Mouse (Mus musculus): Measurements from ENCODE around the gene Igfbp2. TPM values are rescaled to one million over a fixed set of nuclear protein-coding genes. Genes with fewer than 3 reads are reported as not detected.

Gene Igfbp2
- total RNA-seq, 1 experiment: 1,066 TPM

- Histone ChIP-seq H3K4me3 (ENCODE audit: insufficient read depth in 1 of 2, low read depth in 1 of 2, low read length in 2 of 2, poor library complexity in 1 of 2, severe bottlenecking in 1 of 2) (peak overlapping the region; percentile 83 to 98), H3K4me1 (ENCODE audit: control insufficient read depth in 2 of 2, insufficient read depth in 2 of 2, low read length in 2 of 2, poor library complexity in 1 of 2) (peaks cover 3 to 22% of the 10 kb centered on the region in 2 experiments), H3K9me3 (ENCODE audit: control insufficient read depth, insufficient read depth, low read depth, low read length) (no peaks in the 10 kb centered on the region), H3K9ac (ENCODE audit: insufficient read depth, low read depth, low read length, poor library complexity, severe bottlenecking) (peak overlapping the region; percentile 91), H3K36me3 (ENCODE audit: control insufficient read depth, insufficient read depth, low read length, poor library complexity, severe bottlenecking) (peaks cover 26% of the 10 kb centered on the region), H3K27ac (ENCODE audit: insufficient read depth, low read depth, low read length, poor library complexity, severe bottlenecking) (peak overlapping the region; percentile 87; the same call in 1 of the 2 replicates)
- TF ChIP-seq CHD2 (IDR thresholded peaks at IDR 0.05; ENCODE audit: low read depth, low read length) (no peak), ZNF384 (IDR thresholded peaks at IDR 0.05; ENCODE audit: low read depth, low read length) (no peak), HCFC1 (IDR thresholded peaks at IDR 0.05; ENCODE audit: borderline replicate concordance, insufficient read depth, low read length) (no peak; the same call in 1 of the 2 replicates), ZC3H11A (IDR thresholded peaks at IDR 0.05; ENCODE audit: borderline replicate concordance, low read depth, low read length) (no peak), MAFK (IDR thresholded peaks at IDR 0.05; ENCODE audit: insufficient read depth, low read depth, low read length) (no peak)
- no peak for DNase-seq (ENCODE audit: low read depth, low spot score)
- in situ Hi-C loops (cut with MboI; ENCODE audit: low sequenced_read_pairs in 2 of 2, unreplicated experiment in 2 of 2): no loop called here
Observed at GRCm38 (mm10) chr1:72825286-72825685, 983 bp downstream of the Igfbp2 start.

GRCm38 (mm10) chr1:72825921-72826320 lies 1.6 kb downstream of the Igfbp2 start:
- Histone ChIP-seq H3K36me3 (ENCODE audit: control insufficient read depth, insufficient read depth, low read length, poor library complexity, severe bottlenecking) (peaks cover 30% of the 10 kb centered on the region), H3K27ac (ENCODE audit: insufficient read depth, low read depth, low read length, poor library complexity, severe bottlenecking) (no peak overlapping the region; the same call in 1 of the 2 replicates), H3K4me3 (ENCODE audit: insufficient read depth in 1 of 2, low read depth in 1 of 2, low read length in 2 of 2, poor library complexity in 1 of 2, severe bottlenecking in 1 of 2) (peak overlapping the region; percentile 83 to 98), H3K9ac (ENCODE audit: insufficient read depth, low read depth, low read length, poor library complexity, severe bottlenecking) (peak overlapping the region; percentile 91; the same call in 1 of the 2 replicates), H3K4me1 (ENCODE audit: control insufficient read depth in 2 of 2, insufficient read depth in 2 of 2, low read length in 2 of 2, poor library complexity in 1 of 2) (peaks cover 3 to 22% of the 10 kb centered on the region in 2 experiments), H3K9me3 (ENCODE audit: control insufficient read depth, insufficient read depth, low read depth, low read length) (no peaks in the 10 kb centered on the region)
- in situ Hi-C loops (cut with MboI; ENCODE audit: low sequenced_read_pairs in 2 of 2, unreplicated experiment in 2 of 2): no loop called here
- DNase-seq (ENCODE audit: low read depth, low spot score): no peak
- TF ChIP-seq HCFC1 (IDR thresholded peaks at IDR 0.05; ENCODE audit: borderline replicate concordance, insufficient read depth, low read length): no peak
- no peak for TF ChIP-seq CHD2 (IDR thresholded peaks at IDR 0.05; ENCODE audit: low read depth, low read length)
- no peak for TF ChIP-seq ZNF384 (IDR thresholded peaks at IDR 0.05; ENCODE audit: low read depth, low read length)
- TF ChIP-seq MAFK (IDR thresholded peaks at IDR 0.05; ENCODE audit: insufficient read depth, low read depth, low read length): no peak
- TF ChIP-seq ZC3H11A (IDR thresholded peaks at IDR 0.05; ENCODE audit: borderline replicate concordance, low read depth, low read length): no peak

- Histone ChIP-seq H3K27ac (ENCODE audit: insufficient read depth, low read depth, low read length, poor library complexity, severe bottlenecking) (peak overlapping the region; percentile 75), H3K4me1 (ENCODE audit: control insufficient read depth in 2 of 2, insufficient read depth in 2 of 2, low read length in 2 of 2, poor library complexity in 1 of 2) (peaks cover 3 to 20% of the 10 kb centered on the region in 2 experiments), H3K4me3 (ENCODE audit: insufficient read depth in 1 of 2, low read depth in 1 of 2, low read length in 2 of 2, poor library complexity in 1 of 2, severe bottlenecking in 1 of 2) (peak overlapping the region; percentile 83 to 98), H3K9me3 (ENCODE audit: control insufficient read depth, insufficient read depth, low read depth, low read length) (no peaks in the 10 kb centered on the region), H3K36me3 (ENCODE audit: control insufficient read depth, insufficient read depth, low read length, poor library complexity, severe bottlenecking) (peaks cover 30% of the 10 kb centered on the region), H3K9ac (ENCODE audit: insufficient read depth, low read depth, low read length, poor library complexity, severe bottlenecking) (peak overlapping the region; percentile 46; the same call in 1 of the 2 replicates)
- DNase-seq (ENCODE audit: low read depth, low spot score): no peak
- TF ChIP-seq ZNF384 (IDR thresholded peaks at IDR 0.05; ENCODE audit: low read depth, low read length) (no peak), MAFK (IDR thresholded peaks at IDR 0.05; ENCODE audit: insufficient read depth, low read depth, low read length) (no peak), CHD2 (IDR thresholded peaks at IDR 0.05; ENCODE audit: low read depth, low read length) (no peak), ZC3H11A (IDR thresholded peaks at IDR 0.05; ENCODE audit: borderline replicate concordance, low read depth, low read length) (no peak), HCFC1 (IDR thresholded peaks at IDR 0.05; ENCODE audit: borderline replicate concordance, insufficient read depth, low read length) (no peak)
- in situ Hi-C loops (cut with MboI; ENCODE audit: low sequenced_read_pairs in 2 of 2, unreplicated experiment in 2 of 2): no loop called here
Observed at GRCm38 (mm10) chr1:72826446-72826845, 2.1 kb downstream of the Igfbp2 start.

GRCm38 (mm10) chr1:72826931-72827330 lies 2.6 kb downstream of the Igfbp2 start:
- no peak for TF ChIP-seq ZC3H11A (IDR thresholded peaks at IDR 0.05; ENCODE audit: borderline replicate concordance, low read depth, low read length)
- TF ChIP-seq CHD2 (IDR thresholded peaks at IDR 0.05; ENCODE audit: low read depth, low read length): no peak
- TF ChIP-seq HCFC1 (IDR thresholded peaks at IDR 0.05; ENCODE audit: borderline replicate concordance, insufficient read depth, low read length): no peak
- no peak for TF ChIP-seq ZNF384 (IDR thresholded peaks at IDR 0.05; ENCODE audit: low read depth, low read length)
- TF ChIP-seq MAFK (IDR thresholded peaks at IDR 0.05; ENCODE audit: insufficient read depth, low read depth, low read length): no peak
- no peak for DNase-seq (ENCODE audit: low read depth, low spot score)
- in situ Hi-C loops (cut with MboI; ENCODE audit: low sequenced_read_pairs in 2 of 2, unreplicated experiment in 2 of 2): no loop called here

More at GRCm38 (mm10) chr1:72826931-72827330, 2.6 kb downstream of the Igfbp2 start:
- Histone ChIP-seq H3K36me3 (ENCODE audit: control insufficient read depth, insufficient read depth, low read length, poor library complexity, severe bottlenecking) (peaks cover 30% of the 10 kb centered on the region), H3K4me1 (ENCODE audit: control insufficient read depth in 2 of 2, insufficient read depth in 2 of 2, low read length in 2 of 2, poor library complexity in 1 of 2) (peaks cover 3 to 18% of the 10 kb centered on the region in 2 experiments), H3K9me3 (ENCODE audit: control insufficient read depth, insufficient read depth, low read depth, low read length) (no peaks in the 10 kb centered on the region), H3K4me3 (ENCODE audit: insufficient read depth in 1 of 2, low read depth in 1 of 2, low read length in 2 of 2, poor library complexity in 1 of 2, severe bottlenecking in 1 of 2) (peak overlapping the region; percentile 83 to 98), H3K27ac (ENCODE audit: insufficient read depth, low read depth, low read length, poor library complexity, severe bottlenecking) (peak overlapping the region; percentile 75), H3K9ac (ENCODE audit: insufficient read depth, low read depth, low read length, poor library complexity, severe bottlenecking) (peak overlapping the region; percentile 46; the same call in 1 of the 2 replicates)
